Mouse (Mus musculus): Measurements from ENCODE around the gene Gm13102. TPM values are rescaled to one million over a fixed set of nuclear protein-coding genes. Genes with fewer than 3 reads are reported as not detected.
"Not testable (repeated sequence)": the region's sequence is repeated elsewhere in the genome, so short reads cannot be mapped to it uniquely, and the experiment has no call there.

Gm13102 gene
- not detected in 2 replicates for polyA plus RNA-seq (2015; fragmentation: Nextera tagmentation; extraction: Ambion mirVana)

DNA sequence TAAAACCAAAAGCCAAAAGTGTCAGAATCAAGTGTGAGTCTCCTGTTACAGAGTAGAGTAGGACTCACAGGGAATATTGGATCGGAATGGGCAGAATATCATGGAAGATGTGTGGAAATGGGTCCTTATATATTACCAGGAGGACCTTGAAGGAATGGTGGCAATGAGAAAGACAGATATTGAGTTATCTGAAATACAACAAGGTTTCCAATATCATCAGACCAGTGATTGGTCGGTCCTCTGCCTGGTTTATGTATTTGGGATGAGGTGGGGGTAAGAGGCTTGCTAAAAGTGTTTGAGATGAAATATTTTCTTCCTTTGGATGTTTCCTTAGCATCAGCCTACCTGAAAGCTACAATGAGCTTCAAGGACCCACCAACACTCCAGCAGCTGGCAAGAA is at the start of gene Gm13102:
TSS of gene Gm13102 (plus strand) at position 301 of the 400 bp plus-strand sequence.
- not testable (repeated sequence) for H3K36me3 ChIP-seq; H3K9ac ChIP-seq; H3K9me3 ChIP-seq; H3K4me1 ChIP-seq (replicated peaks); H3K27ac ChIP-seq; H3K4me2 ChIP-seq (replicated peaks); H3K27me3 ChIP-seq (replicated peaks); H3K4me3 ChIP-seq (replicated peaks); ATAC-seq
- WGBS = no CpG with 5 or more reads among the region's 2 CpGs

DNA sequence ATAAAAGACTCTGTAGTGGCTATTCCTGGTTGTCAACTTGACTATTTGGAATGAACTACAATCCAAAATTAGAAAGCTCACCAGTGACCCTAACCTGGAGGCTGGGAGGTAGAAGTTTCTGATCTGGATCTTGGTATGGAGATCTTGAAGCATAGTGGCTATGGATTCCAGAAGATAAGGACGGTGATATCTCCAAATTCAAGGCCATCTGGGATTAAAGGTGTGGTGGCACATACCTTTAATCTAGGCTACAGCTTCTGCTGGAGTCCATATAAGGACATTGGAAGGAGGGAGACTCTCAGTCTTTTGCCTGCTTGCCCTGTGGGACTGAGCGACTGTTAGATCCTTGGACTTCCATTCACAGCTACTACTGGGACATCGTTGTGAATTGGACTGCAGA is 47.4 kb upstream of the Gm13102 start, which contains the start of gene Pramel4:
TSS of gene Pramel4 (plus strand) at position 301 of the 400 bp plus-strand sequence.
- H3K4me1 ChIP-seq (replicated peaks); H3K27me3 ChIP-seq (replicated peaks); H3K9me3 ChIP-seq; H3K36me3 ChIP-seq; H3K27ac ChIP-seq; ATAC-seq; H3K4me2 ChIP-seq (replicated peaks); H3K9ac ChIP-seq; H3K4me3 ChIP-seq (replicated peaks): not testable (repeated sequence)
- 87% methylated on average over 3 of the region's 3 CpGs for WGBS

Other genes starting within 250 kb of the Gm13102 start
- gene Pramef6, start 206.1 kb upstream of the Gm13102 start, polyA plus RNA-seq (2015; fragmentation: Nextera tagmentation; extraction: Ambion mirVana) = not detected in 2 replicates
- not detected in 2 replicates for gene Pramef25, start 155.5 kb upstream of the Gm13102 start, polyA plus RNA-seq (2015; fragmentation: Nextera tagmentation; extraction: Ambion mirVana)
- gene Gm13101, start 139.5 kb upstream of the Gm13102 start, polyA plus RNA-seq (2015; fragmentation: Nextera tagmentation; extraction: Ambion mirVana) = not detected in 2 replicates
- gene Pramef17, start 112.1 kb upstream of the Gm13102 start, polyA plus RNA-seq (2015; fragmentation: Nextera tagmentation; extraction: Ambion mirVana) = not detected in 2 replicates
- gene Pramel4, start 47.3 kb upstream of the Gm13102 start, polyA plus RNA-seq (2015; fragmentation: Nextera tagmentation; extraction: Ambion mirVana) = not detected in 2 replicates
- not detected in 2 replicates for gene Oog3, start 56.2 kb downstream of the Gm13102 start, polyA plus RNA-seq (2015; fragmentation: Nextera tagmentation; extraction: Ambion mirVana)
- not detected in 2 replicates for gene Oog2, start 84.2 kb downstream of the Gm13102 start, polyA plus RNA-seq (2015; fragmentation: Nextera tagmentation; extraction: Ambion mirVana)
- not detected in 2 replicates for gene C87977, start 106.8 kb downstream of the Gm13102 start, polyA plus RNA-seq (2015; fragmentation: Nextera tagmentation; extraction: Ambion mirVana)
- not detected in 2 replicates for gene Pramel5, start 174.0 kb downstream of the Gm13102 start, polyA plus RNA-seq (2015; fragmentation: Nextera tagmentation; extraction: Ambion mirVana)
- not detected in 2 replicates for gene Gm13128, start 223.8 kb downstream of the Gm13102 start, polyA plus RNA-seq (2015; fragmentation: Nextera tagmentation; extraction: Ambion mirVana)

All from intestine, embryonic 15.5 days (tissue).